Mouse (Mus musculus) heart, postnatal 0 days (tissue): ENCODE results near the gene Arhgap24.

Source experiments
- CTCF ChIP-seq: IDR thresholded peaks from 2 replicates; pipeline ENCODE4 v1.5.1; 2016; ENCODE audit warnings: antibody characterized with exemption, control low read depth, low read depth
- EP300 ChIP-seq: IDR thresholded peaks from 2 replicates; pipeline ENCODE4 v1.6.1; 2016; ENCODE audit warnings: antibody characterized with exemption, low read depth

DNA sequence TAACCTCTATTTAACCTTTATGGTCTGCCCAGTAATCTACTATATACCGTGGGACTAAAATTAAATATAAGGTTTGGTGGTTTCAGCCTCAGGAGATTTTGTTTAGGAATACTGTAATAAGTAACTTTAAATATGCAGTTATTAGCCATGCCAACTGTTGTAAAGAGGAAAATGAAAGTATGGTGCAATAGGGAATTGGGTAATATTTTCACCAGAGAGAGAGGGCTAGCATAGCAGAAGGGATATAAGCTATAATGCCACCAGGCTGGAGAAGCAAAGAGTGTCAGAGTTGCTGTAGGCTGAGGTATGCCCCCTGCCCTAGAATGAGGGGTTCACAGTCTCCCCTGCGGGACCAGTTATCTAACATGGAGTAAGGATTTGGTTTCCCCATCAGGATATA lies 90.3 kb downstream of the Arhgap24 start:
- no peak for TF ChIP-seq CTCF
- TF ChIP-seq EP300, result no peak
